26 mouse cellular contexts compared by ENCODE assay signal in the genomic region with DNA sequence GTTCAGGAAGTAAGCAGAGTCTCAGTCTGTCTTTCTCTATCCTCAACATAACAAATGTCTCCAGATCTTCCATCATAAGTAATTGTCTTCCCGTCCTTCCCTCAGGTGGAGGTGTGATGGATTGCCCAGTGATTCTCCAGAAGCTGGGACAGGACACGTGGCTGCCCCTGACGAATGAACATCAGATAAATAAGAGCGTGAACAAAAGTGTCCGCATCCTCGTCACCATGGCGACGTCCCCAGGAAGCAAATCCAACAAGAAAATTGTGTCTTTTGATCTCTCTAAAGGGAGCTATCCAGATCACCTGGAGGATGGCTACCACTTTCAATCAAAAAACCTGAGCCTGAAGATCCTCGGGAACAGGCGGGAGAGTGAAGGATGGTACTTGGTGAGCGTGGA. TPM values are rescaled to one million over a fixed set of nuclear protein-coding genes. Genes with fewer than 3 reads are reported as not detected.
A peak's percentile ranks its signal among the peaks of the same experiment; 100 is the strongest.
DNase-seq lines count a peak whose midpoint lies in the region; ATAC-seq and TF ChIP-seq lines count a peak whose summit lies in the region.
"Had no signal": no experiment of that assay in that cellular context is flagged by ENCODE, and none has a peak within 500 bp of the region (broad histone marks: within the 10 kb centered on the region; RNA-seq: fewer than 3 reads in every experiment).

No protein-coding gene starts in this region.

- H3K4me1 ChIP-seq in forebrain, embryonic 14.5 days (ENCODE audit: control insufficient read depth, insufficient read depth, low read length): no peaks in the 10 kb centered on the region
- 0 out of 2 replicates have a peak, but pooled peaks cover 4% of the 10 kb centered on the region for H3K4me1 ChIP-seq in forebrain, embryonic 10.5 days
- no peaks in the 10 kb centered on the region for H3K4me1 ChIP-seq in hindbrain, embryonic 16.5 days (ENCODE audit: control insufficient read depth, insufficient read depth, low read depth, low read length)
- H3K4me1 ChIP-seq in hindbrain, embryonic 12.5 days: no peaks in the 10 kb centered on the region
- no peaks in the 10 kb centered on the region for H3K4me1 ChIP-seq in midbrain, postnatal 0 days (ENCODE audit: insufficient read depth, low read length)
- H3K4me1 ChIP-seq: heart, embryonic 10.5 days; intestine, embryonic 15.5 days; limb, embryonic 10.5 days; liver, embryonic 15.5 days; lung, embryonic 15.5 days; neural tube, embryonic 13.5 days had no signal

- no peak overlapping the region for H3K9ac ChIP-seq in forebrain, embryonic 14.5 days (ENCODE audit: low read length)
- no peak overlapping the region for H3K9ac ChIP-seq in hindbrain, embryonic 16.5 days (ENCODE audit: low read depth, low read length)
- no peak overlapping the region for H3K9ac ChIP-seq in hindbrain, embryonic 12.5 days
- no peak overlapping the region for H3K9ac ChIP-seq in midbrain, postnatal 0 days (replicated peaks; ENCODE audit: low read length, poor library complexity, severe bottlenecking)
- H3K9ac ChIP-seq: intestine, embryonic 15.5 days; liver, embryonic 15.5 days; lung, embryonic 15.5 days; neural tube, embryonic 13.5 days had no signal

- H3K9me3 ChIP-seq in forebrain, embryonic 14.5 days (replicated peaks; ENCODE audit: control insufficient read depth, low read length): no peaks in the 10 kb centered on the region
- H3K9me3 ChIP-seq in forebrain, embryonic 10.5 days: no peaks in the 10 kb centered on the region
- no peaks in the 10 kb centered on the region for H3K9me3 ChIP-seq in hindbrain, embryonic 16.5 days (ENCODE audit: control insufficient read depth, low read length)
- no peaks in the 10 kb centered on the region for H3K9me3 ChIP-seq in hindbrain, embryonic 12.5 days (replicated peaks)
- H3K9me3 ChIP-seq in midbrain, postnatal 0 days (ENCODE audit: low read length): no peaks in the 10 kb centered on the region
- H3K9me3 ChIP-seq: heart, embryonic 10.5 days; intestine, embryonic 15.5 days; limb, embryonic 10.5 days; liver, embryonic 15.5 days; lung, embryonic 15.5 days; neural tube, embryonic 13.5 days had no signal

- H3K27me3 ChIP-seq in forebrain, embryonic 14.5 days (replicated peaks; ENCODE audit: control insufficient read depth, insufficient read depth, low read length): no peaks in the 10 kb centered on the region
- no peaks in the 10 kb centered on the region for H3K27me3 ChIP-seq in forebrain, embryonic 10.5 days (ENCODE audit: poor library complexity, severe bottlenecking)
- no peaks in the 10 kb centered on the region for H3K27me3 ChIP-seq in hindbrain, embryonic 16.5 days (replicated peaks; ENCODE audit: control insufficient read depth, insufficient read depth, low read length)
- H3K27me3 ChIP-seq in hindbrain, embryonic 12.5 days: no peaks in the 10 kb centered on the region
- H3K27me3 ChIP-seq in midbrain, postnatal 0 days (ENCODE audit: insufficient read depth, low read length): no peaks in the 10 kb centered on the region
- H3K27me3 ChIP-seq: intestine, embryonic 15.5 days; liver, embryonic 15.5 days; lung, embryonic 15.5 days; neural tube, embryonic 13.5 days had no signal

- H3K36me3 ChIP-seq in forebrain, embryonic 14.5 days (ENCODE audit: control insufficient read depth, insufficient read depth, low read length): no peaks in the 10 kb centered on the region
- H3K36me3 ChIP-seq in forebrain, embryonic 10.5 days (replicated peaks): no peaks in the 10 kb centered on the region
- H3K36me3 ChIP-seq in hindbrain, embryonic 16.5 days (ENCODE audit: control insufficient read depth, insufficient read depth, low read length): no peaks in the 10 kb centered on the region
- H3K36me3 ChIP-seq in hindbrain, embryonic 12.5 days: no peaks in the 10 kb centered on the region
- no peaks in the 10 kb centered on the region for H3K36me3 ChIP-seq in midbrain, postnatal 0 days (ENCODE audit: insufficient read depth, low read length)
- H3K36me3 ChIP-seq: heart, embryonic 10.5 days; intestine, embryonic 15.5 days; limb, embryonic 10.5 days; liver, embryonic 15.5 days; lung, embryonic 15.5 days; neural tube, embryonic 13.5 days had no signal

- WGBS in forebrain, embryonic 14.5 days: 59% methylated on average over 11 of the region's 11 CpGs
- 76% methylated on average over 11 of the region's 11 CpGs for WGBS in forebrain, embryonic 10.5 days
- 52% methylated on average over 11 of the region's 11 CpGs for WGBS in hindbrain, embryonic 16.5 days
- WGBS in hindbrain, embryonic 12.5 days: 65% methylated on average over 11 of the region's 11 CpGs
- 46% methylated on average over 11 of the region's 11 CpGs for WGBS in midbrain, postnatal 0 days

- no peak overlapping the region for H3K4me2 ChIP-seq in forebrain, embryonic 14.5 days (ENCODE audit: low read length)
- 0 out of 2 replicates have a peak overlapping the region, but pooled peaks have one; percentile 18 for H3K4me2 ChIP-seq in hindbrain, embryonic 16.5 days (ENCODE audit: low read length)
- no peak overlapping the region for H3K4me2 ChIP-seq in hindbrain, embryonic 12.5 days (replicated peaks)
- H3K4me2 ChIP-seq in midbrain, postnatal 0 days (ENCODE audit: low read depth, low read length, poor library complexity, severe bottlenecking): no peak overlapping the region
- H3K4me2 ChIP-seq: intestine, embryonic 15.5 days; liver, embryonic 15.5 days; lung, embryonic 15.5 days; neural tube, embryonic 13.5 days had no signal

- DNase-seq in forebrain, embryonic 14.5 days (ENCODE audit: low spot score): peak; percentile 24
- no peak for DNase-seq in forebrain, embryonic 10.5 days (ENCODE audit: extremely low spot score, low spot score)
- DNase-seq in right cerebral cortex, postnatal 10 days (ENCODE audit: low spot score in 2 of 2): peak; percentile 49 to 55
- DNase-seq in right cerebral cortex, postnatal 36 days (ENCODE audit: low spot score in 2 of 2): no peak
- DNase-seq in midbrain, postnatal 0 days (ENCODE audit: low spot score): peak; percentile 17
- DNase-seq: adrenal gland, postnatal 14 days; cerebellum, adult 9-10 months; gastrocnemius, postnatal 10 days; heart, postnatal 4 days; kidney, adult 8-10 months; kidney, postnatal 10 days; liver; lung, postnatal 36 days; retina, postnatal 1 day; spleen, adult 18-20 months; thymus, postnatal 25 days had no signal

- 0 out of 2 replicates have a peak, but pooled peaks have one; percentile 10 for ATAC-seq in forebrain, embryonic 14.5 days
- peak; percentile 58; the same call in 1 of the 2 replicates for ATAC-seq in hindbrain, embryonic 16.5 days
- no peak for ATAC-seq in hindbrain, embryonic 12.5 days (ENCODE audit: low FRiP score)
- peak; percentile 77 for ATAC-seq in midbrain, postnatal 0 days (ENCODE audit: low FRiP score)
- ATAC-seq: intestine, embryonic 15.5 days had no signal

- no peak overlapping the region for H3K27ac ChIP-seq in forebrain, embryonic 14.5 days (ENCODE audit: low read depth, low read length)
- H3K27ac ChIP-seq in forebrain, embryonic 10.5 days: no peak overlapping the region
- H3K27ac ChIP-seq in hindbrain, embryonic 16.5 days (ENCODE audit: low read depth, low read length): no peak overlapping the region
- H3K27ac ChIP-seq in hindbrain, embryonic 12.5 days: no peak overlapping the region
- no peak overlapping the region for H3K27ac ChIP-seq in midbrain, postnatal 0 days (ENCODE audit: low read depth, low read length)
- H3K27ac ChIP-seq: heart, embryonic 10.5 days; intestine, embryonic 15.5 days; limb, embryonic 10.5 days; liver, embryonic 15.5 days; lung, embryonic 15.5 days; neural tube, embryonic 13.5 days had no signal

- TF ChIP-seq CTCF in midbrain, postnatal 0 days (IDR thresholded peaks at IDR 0.05): no peak

- H3K4me3 ChIP-seq in forebrain, embryonic 14.5 days (ENCODE audit: low read depth, low read length): no peak overlapping the region
- H3K4me3 ChIP-seq in forebrain, embryonic 10.5 days: no peak overlapping the region
- no peak overlapping the region for H3K4me3 ChIP-seq in hindbrain, embryonic 16.5 days (ENCODE audit: low read length)
- no peak overlapping the region for H3K4me3 ChIP-seq in hindbrain, embryonic 12.5 days
- H3K4me3 ChIP-seq in midbrain, postnatal 0 days (ENCODE audit: low read depth, low read length): no peak overlapping the region
- H3K4me3 ChIP-seq: heart, embryonic 10.5 days; intestine, embryonic 15.5 days; limb, embryonic 10.5 days; liver, embryonic 15.5 days; lung, embryonic 15.5 days; myocyte; neural tube, embryonic 13.5 days had no signal

RNA-seq across cellular contexts. Expression of a gene that starts 7.8 kb away (rescaled TPM):
- polyA plus RNA-seq in forebrain, embryonic 14.5 days (2014; fragmentation: Nextera tagmentation; extraction: Ambion mirVana): 0.22 TPM in 2 replicates
- polyA plus RNA-seq in forebrain, embryonic 10.5 days (2016; fragmentation: Nextera tagmentation; extraction: Ambion mirVana): 0.18 and 0.19 TPM in 2 replicates
- polyA plus RNA-seq in hindbrain, embryonic 16.5 days (2015; fragmentation: Nextera tagmentation; extraction: Ambion mirVana): 0.19 and 0.28 TPM in 2 replicates
- polyA plus RNA-seq in hindbrain, embryonic 12.5 days (2016; fragmentation: Nextera tagmentation; extraction: Ambion mirVana): 0.29 and 0.31 TPM in 2 replicates
- total RNA-seq in midbrain, postnatal 0 days (2014; rRNA removed): 0.11 and 0.85 TPM in 2 replicates
- 0.19 and 0.21 TPM in 2 replicates for polyA plus RNA-seq in midbrain, postnatal 0 days (2015; fragmentation: Nextera tagmentation; extraction: Ambion mirVana)
- total RNA-seq: granulocyte monocyte progenitor cell, adult 5-6 weeks had no signal
- polyA plus RNA-seq: myocyte had no signal

Comparison
In these comparisons a context has a peak if more than half of its experiments do, and no peak if none do; other contexts are left out.
1. DNase-seq: peak in forebrain, embryonic 14.5 days (single experiment), right cerebral cortex, postnatal 10 days (2 of 2) and midbrain, postnatal 0 days (single experiment); none in forebrain, embryonic 10.5 days (single experiment) and right cerebral cortex, postnatal 36 days (0 of 2).